Mouse (Mus musculus) liver, postnatal 0 days (tissue): ENCODE results near the gene Actr1a. TPM values are rescaled to one million over a fixed set of nuclear protein-coding genes. Genes with fewer than 3 reads are reported as not detected.

ENCODE experiments used
- ATAC-seq: fragments of 200-750 bp; cut with Nextera tagmentation; 2 replicates; pipeline ENCODE4 v1.8.0; 2017; ENCODE audit warnings: mild to moderate bottlenecking, moderate library complexity
- DNase-seq: peaks from one replicate; pipeline ENCODE4 v3.0.0-alpha.2; 2016
- H3K27ac ChIP-seq: fragments of 300-500 bp; sonication (generic); 2 replicates; pipeline ENCODE4 v1.5.1; 2014; ENCODE audit warnings: antibody characterized with exemption, moderate library complexity, mild to moderate bottlenecking, low read depth
- H3K27me3 ChIP-seq: fragments of 300-500 bp; sonication (generic); 2 replicates; pipeline ENCODE4 v1.6.1; 2014; ENCODE audit warnings: low read length, control low read depth, mixed read lengths; ENCODE audit not compliant: insufficient read depth
- H3K36me3 ChIP-seq: fragments of 300-500 bp; sonication (generic); replicated peaks from 2 replicates; pipeline ENCODE4 v1.6.1; 2014; ENCODE audit warnings: mild to moderate bottlenecking, control low read depth, low read length, moderate library complexity, mixed read lengths; ENCODE audit not compliant: insufficient read depth
- H3K4me1 ChIP-seq: fragments of 300-500 bp; sonication (generic); 2 replicates; pipeline ENCODE4 v1.6.1; 2014; ENCODE audit warnings: antibody characterized with exemption, mild to moderate bottlenecking, control low read depth; ENCODE audit not compliant: insufficient read depth
- H3K4me2 ChIP-seq: fragments of 300-500 bp; sonication (generic); 2 replicates; pipeline ENCODE4 v1.6.1; 2014; ENCODE audit warnings: low read depth, mild to moderate bottlenecking, low read length, moderate library complexity, mixed read lengths
- H3K4me3 ChIP-seq: fragments of 300-500 bp; sonication (generic); 2 replicates; pipeline ENCODE4 v1.5.1; 2014; ENCODE audit warnings: low read depth, low read length
- H3K9ac ChIP-seq: fragments of 300-500 bp; sonication (generic); replicated peaks from 2 replicates; pipeline ENCODE4 v1.6.1; 2014; ENCODE audit warnings: mild to moderate bottlenecking, moderate library complexity
- H3K9me3 ChIP-seq: fragments of 300-500 bp; sonication (generic); 2 replicates; pipeline ENCODE4 v1.6.1; 2016; ENCODE audit warnings: mild to moderate bottlenecking, control low read depth, low read length, mixed read lengths
- CTCF ChIP-seq: sonication (generic); IDR thresholded peaks from 2 replicates; pipeline ENCODE4 v1.5.1; 2016; ENCODE audit warnings: antibody characterized with exemption, low read depth
- EP300 ChIP-seq: IDR thresholded peaks from 2 replicates; pipeline ENCODE4 v1.6.1; 2016; ENCODE audit warnings: antibody characterized with exemption, low read depth, mild to moderate bottlenecking
- WGBS: fragments of 180-500 bp; shearing (Covaris S2); extraction: QIAGEN DNeasy Blood & Tissue Kit; methylation state at CpG from one replicate; pipeline ENCODE4 v1.1.7; 2014; ENCODE audit not compliant: insufficient replicate concordance; 5-methylcytosine and 5-hydroxymethylcytosine counted together
- polyA plus RNA-seq: library from polyadenylated mRNA; unstranded; fragments of >200 nt; fragmentation: Nextera tagmentation; extraction: Ambion mirVana; gene quantifications from 2 replicates; pipeline ENCODE4 v1.2.1, GENCODE M21; 2015

Actr1a gene
- polyA plus RNA-seq, 1 experiment from 2014 or later: 35.4 TPM

DNA sequence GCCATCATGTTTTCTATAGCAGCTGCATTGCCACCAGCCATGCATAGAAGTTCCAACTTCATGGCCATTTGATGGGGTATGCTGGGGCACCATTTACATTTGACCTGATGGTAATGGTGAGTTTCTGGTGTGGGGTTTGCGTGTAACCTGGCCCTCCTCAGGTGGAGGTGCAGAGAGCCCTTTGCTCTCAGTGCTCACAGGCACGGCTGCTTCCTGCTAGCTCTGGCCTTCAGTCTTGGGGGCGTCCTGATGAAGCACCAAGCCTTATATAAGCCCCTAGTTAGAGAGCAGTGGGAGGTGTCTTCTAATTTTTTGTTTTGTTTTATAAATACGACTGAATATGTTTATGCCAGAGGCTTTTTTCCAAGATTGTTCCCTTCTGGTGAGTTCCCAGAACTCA is 22.5 kb upstream of the Actr1a start:
- no peak for ATAC-seq
- Histone ChIP-seq H3K27ac (no peak overlapping the region), H3K9ac (no peak overlapping the region), H3K36me3 (no peaks in the 10 kb centered on the region), H3K27me3 (no peaks in the 10 kb centered on the region), H3K9me3 (no peaks in the 10 kb centered on the region), H3K4me1 (no peaks in the 10 kb centered on the region), H3K4me3 (no peak overlapping the region), H3K4me2 (no peak overlapping the region)
- no peak for DNase-seq
- TF ChIP-seq CTCF (no peak), EP300 (no peak)
- 70% methylated on average over 4 of the region's 4 CpGs for WGBS

DNA sequence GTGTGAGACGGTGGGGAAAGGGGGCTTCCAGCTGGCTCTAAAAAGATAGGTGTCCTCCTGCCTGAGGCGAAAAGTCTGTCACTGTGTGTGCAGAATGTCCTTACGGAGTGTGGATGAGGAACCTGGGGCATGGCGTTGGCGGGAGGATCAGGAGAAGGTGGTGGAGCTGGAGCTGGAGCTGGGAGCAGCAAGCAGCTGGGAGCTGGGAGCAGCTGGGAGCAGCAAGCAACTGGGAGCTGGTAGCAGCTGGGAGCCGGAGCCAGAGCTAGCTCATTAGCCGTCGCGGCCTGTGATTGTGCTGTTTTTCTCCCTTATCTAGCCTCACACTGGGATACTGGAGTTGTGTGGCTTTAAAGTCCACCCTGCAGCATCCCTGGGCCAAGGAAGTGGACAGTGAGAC is 20.7 kb upstream of the Actr1a start:
- Histone ChIP-seq H3K4me1 (no peaks in the 10 kb centered on the region), H3K27ac (no peak overlapping the region), H3K4me2 (no peak overlapping the region), H3K9ac (no peak overlapping the region), H3K4me3 (no peak overlapping the region), H3K9me3 (no peaks in the 10 kb centered on the region), H3K36me3 (no peaks in the 10 kb centered on the region), H3K27me3 (no peaks in the 10 kb centered on the region)
- WGBS: 78% methylated on average over 9 of the region's 9 CpGs
- no peak for ATAC-seq
- TF ChIP-seq EP300 (no peak), CTCF (no peak)
- no peak for DNase-seq

DNA sequence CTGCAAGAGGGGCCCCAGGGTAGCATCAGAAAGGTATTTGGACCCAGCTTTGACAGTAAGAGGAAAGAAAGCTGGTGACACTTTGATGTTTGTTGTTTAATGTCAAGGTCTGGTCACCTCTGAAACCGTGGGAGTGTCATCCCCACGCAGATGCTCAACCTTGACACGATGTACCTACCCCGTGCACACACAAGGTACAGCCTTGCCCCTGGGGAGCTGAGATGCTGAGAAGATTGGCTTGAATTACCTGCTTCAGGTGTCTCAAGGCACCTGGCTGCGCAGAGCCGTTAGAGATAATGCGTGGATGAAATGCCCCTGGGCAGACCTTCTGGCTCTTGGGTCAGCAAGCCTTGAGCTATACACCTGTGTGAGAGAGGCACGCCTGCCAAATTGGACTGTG is 18.9 kb upstream of the Actr1a start:
- H3K4me1 ChIP-seq: 0 out of 2 replicates have a peak, but pooled peaks cover 1% of the 10 kb centered on the region
- DNase-seq (no peak), ATAC-seq (no peak)
- H3K4me2 ChIP-seq: no peak overlapping the region
- H3K9ac ChIP-seq: no peak overlapping the region
- H3K9me3 ChIP-seq: no peaks in the 10 kb centered on the region
- H3K4me3 ChIP-seq: no peak overlapping the region
- 78% methylated on average over 8 of the region's 8 CpGs for WGBS
- no peaks in the 10 kb centered on the region for H3K36me3 ChIP-seq
- H3K27ac ChIP-seq: no peak overlapping the region
- H3K27me3 ChIP-seq: no peaks in the 10 kb centered on the region
- TF ChIP-seq EP300 (no peak), CTCF (no peak)

DNA sequence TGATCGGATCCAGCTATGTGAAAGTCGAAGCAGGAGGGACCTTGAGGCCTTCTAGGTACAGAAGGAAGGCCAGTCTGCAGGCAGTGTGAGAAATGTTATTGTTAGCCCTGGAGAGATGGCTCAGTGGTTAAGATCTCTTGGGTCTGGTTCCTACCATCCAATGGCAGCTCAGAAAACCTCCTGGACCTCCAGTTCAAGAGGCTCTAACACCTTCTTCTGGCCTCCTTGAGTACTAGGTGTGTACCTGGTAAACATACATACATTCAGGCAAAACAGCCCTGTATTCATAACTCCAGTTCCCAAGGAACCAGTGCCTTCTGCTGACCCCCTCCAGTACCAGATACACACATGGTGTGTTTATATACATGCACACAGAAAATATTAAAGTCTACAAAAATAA is 18.4 kb upstream of the Actr1a start:
- no peaks in the 10 kb centered on the region for H3K9me3 ChIP-seq
- 81% methylated on average over 2 of the region's 2 CpGs for WGBS
- no peaks in the 10 kb centered on the region for H3K27me3 ChIP-seq
- H3K27ac ChIP-seq: no peak overlapping the region
- no peak overlapping the region for H3K9ac ChIP-seq
- H3K4me3 ChIP-seq: no peak overlapping the region
- H3K4me2 ChIP-seq: no peak overlapping the region
- DNase-seq: no peak
- H3K36me3 ChIP-seq: no peaks in the 10 kb centered on the region
- TF ChIP-seq CTCF (no peak), EP300 (no peak)
- peaks cover 5% of the 10 kb centered on the region; the same call in 1 of the 2 replicates for H3K4me1 ChIP-seq
- ATAC-seq: no peak

DNA sequence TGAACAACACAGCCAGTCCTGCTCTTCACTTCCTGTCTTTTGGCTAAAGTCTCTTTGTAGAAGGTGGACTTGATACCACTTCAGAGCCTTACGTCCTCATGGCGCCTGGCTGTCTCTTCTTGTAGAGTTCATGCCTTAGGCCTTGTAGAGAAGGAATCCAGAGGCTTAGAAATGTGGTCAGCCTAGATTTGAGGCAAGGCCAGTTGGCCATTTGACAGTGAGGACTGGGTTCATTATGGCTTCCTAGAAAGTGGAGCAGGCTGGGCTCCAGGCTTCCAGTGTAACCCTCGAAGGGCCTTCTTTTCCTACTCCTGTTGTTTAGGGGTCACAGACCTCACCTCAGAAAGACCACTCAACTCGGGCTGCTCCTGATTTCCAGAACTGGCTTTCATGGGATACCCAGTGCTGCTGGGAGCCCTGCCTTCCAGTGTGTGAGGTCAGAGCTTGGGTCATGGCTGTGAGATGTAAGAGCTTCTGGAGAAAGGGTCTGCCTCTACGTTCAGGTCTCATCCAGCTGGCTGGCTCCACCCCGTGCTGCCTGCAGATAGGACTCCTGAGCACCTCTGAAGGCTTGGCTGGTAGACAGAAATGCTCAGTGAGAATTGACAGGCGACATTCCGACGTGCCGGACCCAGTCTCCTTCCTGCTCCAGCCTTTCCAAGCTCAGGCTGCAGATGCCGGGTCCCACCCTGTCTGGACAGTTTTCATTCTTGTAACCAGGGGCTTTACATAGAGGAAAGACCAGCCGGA is 16.7 kb upstream of the Actr1a start:
- Histone ChIP-seq H3K4me2 (no peak overlapping the region), H3K4me1 (peaks cover 12% of the 10 kb centered on the region), H3K27me3 (no peaks in the 10 kb centered on the region), H3K36me3 (no peaks in the 10 kb centered on the region), H3K9ac (no peak overlapping the region), H3K4me3 (no peak overlapping the region), H3K9me3 (no peaks in the 10 kb centered on the region), H3K27ac (no peak overlapping the region)
- DNase-seq (no peak), ATAC-seq (no peak)
- TF ChIP-seq CTCF (no peak), EP300 (no peak)
- WGBS: 81% methylated on average over 12 of the region's 12 CpGs

DNA sequence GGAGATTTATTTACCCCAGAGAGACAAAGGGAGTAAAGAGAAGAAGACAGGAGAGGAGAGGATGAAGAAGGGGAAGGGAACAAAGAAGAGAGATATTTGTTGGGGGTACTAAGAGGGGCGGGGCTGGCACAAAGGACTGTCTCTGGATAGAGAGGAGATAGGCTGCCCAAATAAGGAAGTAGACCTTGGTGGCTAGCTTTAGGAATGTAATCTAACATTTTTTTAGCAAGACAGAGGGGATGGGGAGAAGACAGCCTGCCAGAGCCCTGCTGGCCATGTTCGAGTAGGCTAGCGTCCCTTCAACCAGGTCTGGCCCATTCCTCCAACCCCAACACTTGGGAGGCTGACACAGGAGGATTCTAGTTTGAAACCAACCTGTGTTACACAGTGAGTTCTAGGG is 14.0 kb upstream of the Actr1a start:
- H3K9ac ChIP-seq: no peak overlapping the region
- no peak for ATAC-seq
- no peak overlapping the region for H3K4me2 ChIP-seq
- H3K27me3 ChIP-seq: no peaks in the 10 kb centered on the region
- H3K4me1 ChIP-seq: peaks cover 19% of the 10 kb centered on the region
- DNase-seq: no peak
- 54% methylated on average over 3 of the region's 3 CpGs for WGBS
- no peak for TF ChIP-seq EP300
- no peak for TF ChIP-seq CTCF
- no peaks in the 10 kb centered on the region for H3K9me3 ChIP-seq
- no peaks in the 10 kb centered on the region; the same call in 1 of the 2 replicates for H3K36me3 ChIP-seq
- H3K27ac ChIP-seq: no peak overlapping the region
- no peak overlapping the region for H3K4me3 ChIP-seq
